Mouse (Mus musculus) liver, postnatal 0 days (tissue): ENCODE results near the gene Pde4d. TPM values are rescaled to one million over a fixed set of nuclear protein-coding genes. Genes with fewer than 3 reads are reported as not detected.

ENCODE experiments used
- ATAC-seq: fragments of 200-750 bp; cut with Nextera tagmentation; 2 replicates; pipeline ENCODE4 v1.8.0; 2017; ENCODE audit warnings: mild to moderate bottlenecking, moderate library complexity
- DNase-seq: peaks from one replicate; pipeline ENCODE4 v3.0.0-alpha.2; 2016
- H3K27ac ChIP-seq: fragments of 300-500 bp; sonication (generic); 2 replicates; pipeline ENCODE4 v1.5.1; 2014; ENCODE audit warnings: antibody characterized with exemption, moderate library complexity, mild to moderate bottlenecking, low read depth
- H3K27me3 ChIP-seq: fragments of 300-500 bp; sonication (generic); 2 replicates; pipeline ENCODE4 v1.6.1; 2014; ENCODE audit warnings: low read length, control low read depth, mixed read lengths; ENCODE audit not compliant: insufficient read depth
- H3K36me3 ChIP-seq: fragments of 300-500 bp; sonication (generic); replicated peaks from 2 replicates; pipeline ENCODE4 v1.6.1; 2014; ENCODE audit warnings: mild to moderate bottlenecking, control low read depth, low read length, moderate library complexity, mixed read lengths; ENCODE audit not compliant: insufficient read depth
- H3K4me1 ChIP-seq: fragments of 300-500 bp; sonication (generic); 2 replicates; pipeline ENCODE4 v1.6.1; 2014; ENCODE audit warnings: antibody characterized with exemption, mild to moderate bottlenecking, control low read depth; ENCODE audit not compliant: insufficient read depth
- H3K4me2 ChIP-seq: fragments of 300-500 bp; sonication (generic); 2 replicates; pipeline ENCODE4 v1.6.1; 2014; ENCODE audit warnings: low read depth, mild to moderate bottlenecking, low read length, moderate library complexity, mixed read lengths
- H3K4me3 ChIP-seq: fragments of 300-500 bp; sonication (generic); 2 replicates; pipeline ENCODE4 v1.5.1; 2014; ENCODE audit warnings: low read depth, low read length
- H3K9ac ChIP-seq: fragments of 300-500 bp; sonication (generic); replicated peaks from 2 replicates; pipeline ENCODE4 v1.6.1; 2014; ENCODE audit warnings: mild to moderate bottlenecking, moderate library complexity
- H3K9me3 ChIP-seq: fragments of 300-500 bp; sonication (generic); 2 replicates; pipeline ENCODE4 v1.6.1; 2016; ENCODE audit warnings: mild to moderate bottlenecking, control low read depth, low read length, mixed read lengths
- CTCF ChIP-seq: sonication (generic); IDR thresholded peaks from 2 replicates; pipeline ENCODE4 v1.5.1; 2016; ENCODE audit warnings: antibody characterized with exemption, low read depth
- EP300 ChIP-seq: IDR thresholded peaks from 2 replicates; pipeline ENCODE4 v1.6.1; 2016; ENCODE audit warnings: antibody characterized with exemption, low read depth, mild to moderate bottlenecking
- WGBS: fragments of 180-500 bp; shearing (Covaris S2); extraction: QIAGEN DNeasy Blood & Tissue Kit; methylation state at CpG from one replicate; pipeline ENCODE4 v1.1.7; 2014; ENCODE audit not compliant: insufficient replicate concordance; 5-methylcytosine and 5-hydroxymethylcytosine counted together
- polyA plus RNA-seq: library from polyadenylated mRNA; unstranded; fragments of >200 nt; fragmentation: Nextera tagmentation; extraction: Ambion mirVana; gene quantifications from 2 replicates; pipeline ENCODE4 v1.2.1, GENCODE M21; 2015

The Pde4d gene
- polyA plus RNA-seq, 1 experiment from 2014 or later: 6.1 TPM

GRCm38 (mm10) chr13:109902855-109903763 is 1453.4 kb downstream of the Pde4d start:
- Histone ChIP-seq H3K9me3 (no peaks in the 10 kb centered on the region), H3K4me3 (peak overlapping the region; percentile 76), H3K4me2 (peak overlapping the region; percentile 89), H3K9ac (peak overlapping the region; percentile 83), H3K4me1 (peaks cover 20% of the 10 kb centered on the region), H3K27me3 (0 out of 2 replicates have a peak, but pooled peaks cover 2% of the 10 kb centered on the region), H3K27ac (peak overlapping the region; percentile 85), H3K36me3 (no peaks in the 10 kb centered on the region)
- TF ChIP-seq EP300: no peak
- peak; percentile 59 for TF ChIP-seq CTCF
- peak; percentile 66 for ATAC-seq
- WGBS: 2% methylated on average over 58 of the region's 91 CpGs
- DNase-seq: peak; percentile 83

- Histone ChIP-seq H3K36me3 (no peaks in the 10 kb centered on the region), H3K4me3 (peak overlapping the region; percentile 76), H3K4me1 (peaks cover 18% of the 10 kb centered on the region), H3K27ac (no peak overlapping the region), H3K27me3 (0 out of 2 replicates have a peak, but pooled peaks cover 2% of the 10 kb centered on the region), H3K9ac (peak overlapping the region; percentile 83), H3K9me3 (no peaks in the 10 kb centered on the region), H3K4me2 (peak overlapping the region; percentile 89)
- DNase-seq (no peak), ATAC-seq (no peak)
- TF ChIP-seq CTCF: no peak
- TF ChIP-seq EP300: no peak
- WGBS: 44% methylated on average over 14 of the region's 14 CpGs
These were observed 1454.2 kb downstream of the Pde4d start for GRCm38 (mm10) chr13:109903764-109904510.

GRCm38 (mm10) chr13:109906342-109906888 is 1456.7 kb downstream of the Pde4d start:
- H3K9me3 ChIP-seq: no peaks in the 10 kb centered on the region
- no peak overlapping the region for H3K9ac ChIP-seq
- peaks cover 12% of the 10 kb centered on the region for H3K4me1 ChIP-seq
- no peak overlapping the region for H3K27ac ChIP-seq
- H3K27me3 ChIP-seq: 0 out of 2 replicates have a peak, but pooled peaks cover 2% of the 10 kb centered on the region
- no peaks in the 10 kb centered on the region for H3K36me3 ChIP-seq
- no peak for ATAC-seq
- WGBS: 81% methylated on average over 4 of the region's 4 CpGs
- H3K4me3 ChIP-seq: no peak overlapping the region
- no peak for DNase-seq
- no peak overlapping the region for H3K4me2 ChIP-seq
- TF ChIP-seq EP300 (no peak), CTCF (no peak)

- Histone ChIP-seq H3K4me2 (no peak overlapping the region), H3K4me3 (no peak overlapping the region), H3K27me3 (no peaks in the 10 kb centered on the region), H3K4me1 (peaks cover 17% of the 10 kb centered on the region), H3K36me3 (no peaks in the 10 kb centered on the region), H3K27ac (0 out of 2 replicates have a peak overlapping the region, but pooled peaks have one; percentile 5), H3K9ac (no peak overlapping the region), H3K9me3 (no peaks in the 10 kb centered on the region)
- ATAC-seq (peak; percentile 60), DNase-seq (peak; percentile 84)
- peak; percentile 87 for TF ChIP-seq EP300
- TF ChIP-seq CTCF: peak; percentile 86
- 13% methylated on average over 9 of the region's 9 CpGs for WGBS
These were observed 1457.9 kb downstream of the Pde4d start for GRCm38 (mm10) chr13:109907634-109908033.

GRCm38 (mm10) chr13:109908386-109908785 is 1458.6 kb downstream of the Pde4d start:
- ATAC-seq (no peak), DNase-seq (no peak)
- Histone ChIP-seq H3K9ac (no peak overlapping the region), H3K27ac (0 out of 2 replicates have a peak overlapping the region, but pooled peaks have one; percentile 48), H3K4me3 (no peak overlapping the region), H3K27me3 (no peaks in the 10 kb centered on the region), H3K9me3 (no peaks in the 10 kb centered on the region), H3K36me3 (no peaks in the 10 kb centered on the region), H3K4me2 (no peak overlapping the region), H3K4me1 (peaks cover 17% of the 10 kb centered on the region)
- TF ChIP-seq CTCF (no peak), EP300 (no peak)
- 74% methylated on average over 3 of the region's 3 CpGs for WGBS

GRCm38 (mm10) chr13:109909111-109909510 is 1459.4 kb downstream of the Pde4d start:
- DNase-seq (no peak), ATAC-seq (no peak)
- H3K4me2 ChIP-seq: no peak overlapping the region
- no peak for TF ChIP-seq CTCF
- no peak for TF ChIP-seq EP300
- H3K27ac ChIP-seq: peak overlapping the region; percentile 48
- H3K36me3 ChIP-seq: no peaks in the 10 kb centered on the region
- H3K27me3 ChIP-seq: no peaks in the 10 kb centered on the region
- no peaks in the 10 kb centered on the region for H3K9me3 ChIP-seq
- peaks cover 12% of the 10 kb centered on the region for H3K4me1 ChIP-seq
- no peak overlapping the region for H3K9ac ChIP-seq
- WGBS: 72% methylated on average over 8 of the region's 8 CpGs
- no peak overlapping the region for H3K4me3 ChIP-seq
